Mouse (Mus musculus) gastrocnemius, adult 18-20 months (tissue): ENCODE data around the gene Slc44a1. TPM values are rescaled to one million over a fixed set of nuclear protein-coding genes. Genes with fewer than 3 reads are reported as not detected.

Source experiments
- total RNA-seq, 2 experiments: library from RNA; stranded (reverse); gene quantifications; 2 replicates each; pipeline ENCODE4 v1.2.3; 2021

Slc44a1 gene
- total RNA-seq, 2 experiments from 2014 or later: 15.8 to 22.5 TPM

Other genes starting within 250 kb of the Slc44a1 start
- 10 to 100 TPM in 1 of 2 experiments, 1 to 10 TPM in 1; 9.9 to 10.9 TPM for gene Fsd1l, start 191.1 kb downstream of the Slc44a1 start, total RNA-seq